Mouse (Mus musculus) brown adipose tissue, adult 24 weeks (tissue): ENCODE measurements around the gene Gamt. TPM values are rescaled to one million over a fixed set of nuclear protein-coding genes. Genes with fewer than 3 reads are reported as not detected.
A peak's percentile ranks its signal among the peaks of the same experiment; 100 is the strongest.
"Not testable (repeated sequence)": the region's sequence is repeated elsewhere in the genome, so short reads cannot be mapped to it uniquely, and the experiment has no call there.

Experiments used
- H3K27ac ChIP-seq: fragments of 200-500 bp; replicated peaks from 2 replicates; pipeline ENCODE4 v1.5.1; 2012; ENCODE audit warnings: low read depth, mild to moderate bottlenecking, low read length
- H3K4me1 ChIP-seq: fragments of 200-500 bp; 2 replicates; pipeline ENCODE4 v1.6.1; 2012; ENCODE audit warnings: low read length, mixed read lengths; ENCODE audit not compliant: control insufficient read depth, insufficient read depth, insufficient read length
- H3K4me3 ChIP-seq: fragments of 200-500 bp; 2 replicates; pipeline ENCODE4 v1.5.1; 2012; ENCODE audit warnings: low read depth, mild to moderate bottlenecking, low read length, moderate library complexity; ENCODE audit not compliant: insufficient read depth
- polyA plus RNA-seq: library from polyadenylated mRNA; stranded (reverse); fragments of >200 nt; gene quantifications from 2 replicates; pipeline ENCODE4 v1.2.4, GENCODE M21; 2012; ENCODE audit not compliant: missing spikeins, insufficient read depth, insufficient read length

Gamt gene
- polyA plus RNA-seq, 1 experiment: 10.5 TPM

DNA sequence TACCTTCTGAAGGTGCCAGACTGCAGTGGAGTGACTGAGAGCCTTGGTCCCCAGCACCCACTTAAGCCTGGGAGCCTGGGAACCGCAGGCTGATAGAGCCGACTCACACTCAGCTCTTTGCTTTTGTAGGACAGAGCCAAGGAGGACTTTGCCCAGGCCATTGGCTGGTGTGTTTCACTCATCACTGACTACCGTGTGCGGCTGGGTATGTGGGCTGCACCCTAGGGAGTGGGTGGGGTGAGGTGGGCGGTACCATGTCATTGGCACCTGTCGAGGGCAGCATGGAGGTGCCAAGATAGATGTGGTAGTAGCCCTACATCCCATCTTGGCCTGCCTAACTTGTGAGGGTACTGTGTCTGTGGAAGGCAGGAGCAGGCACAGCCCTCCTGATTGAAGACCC is 21.0 kb downstream of the Gamt start:
- no peak overlapping the region for H3K27ac ChIP-seq
- H3K4me1 ChIP-seq: no peaks in the 10 kb centered on the region
- H3K4me3 ChIP-seq: no peak overlapping the region

DNA sequence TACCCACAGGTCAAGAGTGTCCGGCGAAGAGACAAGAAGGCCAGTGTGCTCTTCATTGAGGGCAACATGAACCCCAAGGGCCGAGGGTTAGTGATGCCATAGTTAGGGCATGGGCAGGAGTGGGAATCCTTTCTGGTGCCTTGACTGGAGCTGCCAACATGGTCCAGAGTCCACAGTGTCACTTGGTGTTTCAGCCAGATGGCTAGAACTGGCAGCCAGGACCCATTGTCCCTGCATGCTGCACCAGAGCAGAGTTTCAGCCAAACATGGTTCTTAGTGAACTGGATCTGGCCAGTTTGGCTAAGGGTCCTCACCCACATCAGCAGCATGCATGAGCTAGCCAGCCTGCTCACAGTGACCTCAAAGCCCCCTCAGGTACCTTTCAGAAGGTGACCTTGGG is 22.5 kb downstream of the Gamt start:
- no peaks in the 10 kb centered on the region for H3K4me1 ChIP-seq
- no peak overlapping the region for H3K4me3 ChIP-seq
- H3K27ac ChIP-seq: no peak overlapping the region

DNA sequence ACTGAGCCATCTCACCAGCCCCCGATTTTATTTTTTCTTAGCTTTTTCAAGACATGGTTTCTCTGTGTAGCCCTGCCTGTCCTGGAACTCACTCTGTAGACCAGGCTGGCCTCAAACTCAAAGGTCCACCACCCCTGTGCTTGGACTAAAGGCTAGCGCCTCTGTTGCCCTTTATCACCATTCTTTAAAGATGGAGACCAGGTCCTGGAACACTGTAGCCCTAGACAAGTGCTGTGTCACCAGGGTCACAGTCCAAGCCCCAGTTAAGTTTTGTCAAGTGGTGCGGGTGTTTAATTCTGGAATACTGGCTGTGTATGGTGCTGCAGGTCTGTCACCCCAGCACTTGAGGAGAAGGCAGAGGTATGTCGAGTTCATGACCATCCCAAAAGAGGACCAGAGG is 23.8 kb downstream of the Gamt start:
- Histone ChIP-seq H3K4me1 (no peaks in the 10 kb centered on the region; the same call in 1 of the 2 replicates), H3K27ac (no peak overlapping the region)

DNA sequence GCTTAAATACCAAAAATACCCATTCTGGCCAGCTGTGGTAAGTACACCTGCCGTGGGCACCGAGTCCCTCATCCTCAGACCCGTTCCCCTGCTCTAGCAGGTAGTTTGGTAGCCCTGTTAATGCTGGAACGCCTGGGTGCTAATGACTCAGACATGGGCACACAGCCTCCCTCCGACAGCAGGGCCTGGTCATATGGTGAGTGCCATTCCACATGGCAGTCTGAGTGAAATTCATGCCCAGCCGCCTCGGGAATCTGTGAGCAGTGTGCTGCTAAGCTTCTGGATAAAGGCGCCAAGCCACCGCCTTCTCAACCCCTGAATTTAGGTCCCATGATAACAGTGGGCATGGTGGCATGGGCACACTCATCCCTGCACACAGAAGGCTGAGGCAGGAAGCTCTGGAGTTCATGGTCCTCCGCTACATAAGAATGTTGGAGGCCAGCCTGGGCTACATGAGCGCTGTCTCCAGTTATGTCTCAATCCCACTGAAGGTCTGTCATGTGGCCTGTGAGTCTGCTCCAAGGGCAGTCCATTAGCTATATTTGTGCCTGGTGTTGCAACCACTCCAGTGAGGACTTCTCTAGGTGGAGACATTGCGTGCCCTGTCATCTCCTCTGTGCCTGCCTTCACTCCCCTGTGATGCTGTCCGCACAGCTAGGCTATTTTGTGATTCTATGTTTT is 24.5 kb downstream of the Gamt start:
- Histone ChIP-seq H3K4me1 (no peaks in the 10 kb centered on the region; the same call in 1 of the 2 replicates), H3K27ac (no peak overlapping the region), H3K4me3 (no peak overlapping the region)

More for the DNA sequence above, 23.8 kb downstream of the Gamt start:
- no peak overlapping the region for H3K4me3 ChIP-seq

DNA sequence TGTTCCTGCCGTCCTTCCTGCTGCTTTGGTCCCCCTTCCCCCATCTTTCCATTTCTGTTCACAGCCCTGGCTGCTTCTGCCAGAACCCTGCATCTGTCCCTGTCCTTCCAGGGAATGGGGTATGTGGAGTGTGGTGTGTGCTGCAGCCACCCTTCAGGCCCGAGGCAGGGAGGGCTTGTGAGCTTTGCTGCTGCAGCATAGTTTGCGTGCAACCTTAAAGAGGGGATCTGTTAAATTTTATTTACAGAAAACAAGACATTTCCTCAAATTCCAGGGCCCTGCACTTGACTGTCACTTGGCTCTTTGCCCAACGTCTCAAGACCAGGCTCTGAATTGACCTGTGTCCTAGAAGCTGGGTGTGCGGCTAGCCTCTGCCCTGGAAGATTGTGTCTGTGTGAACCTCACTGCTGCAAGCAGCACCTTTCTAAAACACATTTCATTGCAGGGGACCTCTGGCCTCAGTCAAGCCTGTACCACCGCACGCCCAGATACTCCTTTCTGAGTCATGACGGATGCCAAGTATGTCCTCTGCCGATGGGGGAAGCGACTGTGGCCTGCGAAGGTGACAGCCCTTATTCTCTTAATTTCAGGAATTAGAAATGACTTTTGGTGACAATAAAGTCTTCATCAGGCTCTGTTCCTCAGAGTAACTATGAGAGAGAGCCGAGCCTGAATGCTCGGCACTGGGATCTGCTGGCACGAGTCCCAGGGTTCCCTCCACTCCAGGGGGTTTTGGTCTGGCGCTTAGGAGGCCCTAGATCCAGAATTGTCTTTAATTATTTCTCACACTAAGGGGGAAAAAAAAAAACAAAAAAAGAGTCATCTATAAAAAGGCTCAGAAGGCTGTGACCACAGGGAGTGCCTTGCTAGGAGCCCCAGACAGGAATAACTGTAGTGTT is 32.7 kb downstream of the Gamt start:
- H3K4me3 ChIP-seq: peak overlapping the region; percentile 36
- peak overlapping the region; percentile 57 for H3K27ac ChIP-seq
- peaks cover 15% of the 10 kb centered on the region for H3K4me1 ChIP-seq

DNA sequence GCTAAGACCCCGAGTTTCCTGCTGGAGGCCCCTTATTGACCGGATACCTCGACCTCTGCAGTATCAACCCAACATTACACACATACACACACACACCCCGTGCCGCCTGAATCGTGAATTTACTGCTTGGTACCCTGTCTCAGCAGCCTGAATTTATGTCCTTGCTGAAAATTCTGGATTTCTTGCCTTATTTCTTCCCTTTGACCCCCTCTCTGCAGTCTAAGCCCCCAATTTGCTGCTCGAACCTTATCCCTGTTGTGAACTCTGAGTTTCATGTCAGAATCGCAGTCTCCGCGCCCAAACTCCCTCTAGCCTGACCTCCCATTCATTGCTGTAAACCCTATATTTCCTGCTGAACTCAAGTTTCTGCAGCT is 33.7 kb downstream of the Gamt start:
- Histone ChIP-seq H3K4me3 (peak overlapping the region; percentile 63), H3K27ac (peak overlapping the region; percentile 1; the same call in 1 of the 2 replicates), H3K4me1 (peaks cover 15% of the 10 kb centered on the region)

DNA sequence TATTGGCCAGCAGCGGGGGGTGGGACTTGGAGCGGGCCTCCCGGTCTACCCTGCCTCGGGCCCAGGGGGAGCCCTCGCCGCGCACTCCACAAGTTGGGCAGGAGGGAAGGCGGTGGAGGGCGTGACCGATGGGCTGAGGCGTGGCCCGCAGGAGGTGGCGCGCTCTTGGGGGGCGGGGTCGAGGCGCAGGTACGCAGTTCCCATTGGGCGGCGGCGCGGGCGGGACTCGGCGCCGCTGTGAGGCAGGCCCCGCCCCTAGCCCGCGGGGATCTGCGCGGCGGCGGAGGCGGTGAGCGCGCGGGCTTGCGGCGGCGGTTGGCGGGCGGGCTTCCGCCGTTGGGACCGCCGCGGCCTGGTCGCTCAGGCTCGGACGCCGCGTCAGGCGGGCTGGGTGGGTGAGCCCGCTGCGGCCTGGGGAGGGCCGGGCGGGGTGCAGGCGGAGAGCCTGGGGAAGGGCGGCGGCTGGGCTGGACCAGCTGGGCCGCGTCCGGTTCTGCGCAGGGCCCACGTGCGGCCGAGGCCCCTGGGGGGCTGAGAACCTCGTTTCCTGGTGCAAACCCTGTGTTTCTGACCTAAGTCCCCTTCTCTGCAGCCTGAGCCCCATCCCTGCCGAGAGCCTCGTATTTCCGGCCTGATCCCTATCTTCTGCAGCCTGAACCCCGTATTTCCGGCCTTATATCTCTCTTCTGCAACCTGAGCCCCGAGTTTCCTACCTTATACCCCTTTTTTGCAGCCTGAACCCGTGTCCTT is 34.2 kb downstream of the Gamt start, which contains the start of gene Mum1:
Gene Mum1 (plus strand): TSS at position 19 of the 750 bp plus-strand sequence.
- H3K4me3 ChIP-seq: peak within 1 kb of the TSS; percentile 63
- peaks cover 15% of the 10 kb centered on the region for H3K4me1 ChIP-seq

DNA sequence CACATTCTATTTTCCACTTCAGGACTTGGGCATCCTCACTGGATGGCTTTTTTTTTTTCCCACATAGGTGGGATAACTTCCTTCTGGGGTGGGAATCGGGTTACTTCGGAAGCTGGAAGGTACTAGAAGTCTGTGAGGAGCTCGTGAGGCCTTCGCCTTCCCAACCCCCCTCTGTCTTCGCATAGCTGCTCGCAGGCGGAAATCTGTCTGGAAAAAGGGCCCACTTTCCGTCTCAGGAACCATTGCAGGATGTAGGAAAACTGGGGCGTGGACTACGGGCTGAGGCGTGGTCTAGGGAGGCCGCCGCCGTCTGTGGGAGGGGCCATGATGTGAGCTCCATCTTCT is 34.8 kb downstream of the Gamt start:
- peak overlapping the region; percentile 37 for H3K4me3 ChIP-seq
- H3K4me1 ChIP-seq: peaks cover 15% of the 10 kb centered on the region
- peak overlapping the region; percentile 82 for H3K27ac ChIP-seq

More for the DNA sequence above, 34.2 kb downstream of the Gamt start, which contains the start of gene Mum1:
- H3K27ac ChIP-seq: peak within 1 kb of the TSS; percentile 82

DNA sequence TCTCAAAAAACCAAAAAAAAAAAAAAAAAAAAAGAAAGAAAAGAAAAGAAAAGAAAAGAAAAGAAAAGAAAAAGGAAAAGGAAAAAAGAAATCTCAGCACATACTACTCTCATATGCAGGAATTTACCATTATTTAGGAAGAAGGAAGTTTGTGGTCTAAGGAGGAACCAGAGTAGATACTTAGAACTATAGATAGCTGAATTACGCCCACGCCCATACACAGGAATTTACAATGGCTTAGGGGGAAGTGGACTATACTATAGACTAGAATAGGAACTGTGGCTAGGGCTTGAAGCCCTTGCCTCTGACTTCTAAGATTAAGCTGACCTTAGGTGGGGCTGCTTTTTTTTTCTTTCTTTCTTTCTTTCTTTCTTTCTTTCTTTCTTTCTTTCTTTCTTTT is 37.7 kb downstream of the Gamt start:
- H3K27ac ChIP-seq, H3K4me3 ChIP-seq: not testable (repeated sequence)
- peaks cover 12% of the 10 kb centered on the region for H3K4me1 ChIP-seq

DNA sequence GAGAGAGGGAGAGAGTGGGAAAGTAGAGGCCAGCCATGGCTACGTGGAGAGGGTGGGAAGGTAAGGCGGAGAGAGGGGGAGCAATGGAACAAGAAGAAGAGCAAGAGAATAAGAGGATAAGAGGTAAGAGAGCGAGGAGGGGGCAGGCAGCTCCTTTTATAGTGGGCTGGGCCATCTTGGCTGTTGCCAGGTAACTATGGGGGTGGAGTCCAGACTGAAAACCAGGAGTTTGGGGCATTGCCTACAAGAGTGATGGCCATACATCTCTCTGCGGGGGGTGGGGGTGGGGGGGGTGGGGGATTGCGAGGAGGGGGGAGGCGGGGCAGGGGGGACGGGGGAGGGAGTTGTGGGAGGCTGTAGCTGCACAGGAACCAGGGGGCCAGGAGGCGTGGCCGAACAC is 40.1 kb downstream of the Gamt start:
- Histone ChIP-seq H3K27ac (no peak overlapping the region), H3K4me3 (no peak overlapping the region), H3K4me1 (peaks cover 2% of the 10 kb centered on the region; the same call in 1 of the 2 replicates)

DNA sequence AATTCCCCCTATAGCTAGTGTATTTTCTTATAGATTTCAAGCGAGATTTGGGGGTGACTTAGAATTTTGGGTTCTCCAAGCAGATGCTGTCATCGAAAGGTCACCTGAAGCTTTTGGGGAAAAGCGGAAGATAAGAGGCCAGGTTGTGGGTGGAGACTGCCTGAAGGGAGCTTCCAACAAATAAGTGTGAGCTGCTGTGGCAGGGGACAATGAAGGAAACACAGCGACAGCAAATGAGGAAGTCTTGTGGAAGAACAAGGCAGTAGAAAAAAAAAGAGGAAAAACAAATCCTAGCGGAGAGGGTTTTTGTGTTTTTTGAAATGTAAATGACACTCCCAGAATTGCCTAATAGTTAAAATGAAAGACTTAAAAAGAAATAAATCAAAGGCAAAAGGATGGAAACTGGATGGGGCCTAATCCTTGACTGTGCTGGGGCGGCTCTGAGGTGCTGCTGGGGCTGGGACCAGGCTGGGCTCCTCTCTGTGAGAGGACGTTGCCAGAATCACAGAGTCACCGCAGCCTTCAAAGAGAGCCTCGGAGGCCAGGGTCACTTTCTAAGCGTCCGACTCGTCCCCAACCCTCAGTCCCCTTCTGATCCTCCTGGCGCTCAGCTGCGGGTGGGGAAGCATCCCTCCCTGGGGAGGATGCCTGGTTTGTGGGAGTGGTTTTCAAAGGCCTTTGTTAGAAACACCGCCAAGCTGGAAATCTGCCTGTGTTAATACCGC is 45.6 kb downstream of the Gamt start:
- no peaks in the 10 kb centered on the region for H3K4me1 ChIP-seq
- H3K27ac ChIP-seq: no peak overlapping the region
- H3K4me3 ChIP-seq: no peak overlapping the region

DNA sequence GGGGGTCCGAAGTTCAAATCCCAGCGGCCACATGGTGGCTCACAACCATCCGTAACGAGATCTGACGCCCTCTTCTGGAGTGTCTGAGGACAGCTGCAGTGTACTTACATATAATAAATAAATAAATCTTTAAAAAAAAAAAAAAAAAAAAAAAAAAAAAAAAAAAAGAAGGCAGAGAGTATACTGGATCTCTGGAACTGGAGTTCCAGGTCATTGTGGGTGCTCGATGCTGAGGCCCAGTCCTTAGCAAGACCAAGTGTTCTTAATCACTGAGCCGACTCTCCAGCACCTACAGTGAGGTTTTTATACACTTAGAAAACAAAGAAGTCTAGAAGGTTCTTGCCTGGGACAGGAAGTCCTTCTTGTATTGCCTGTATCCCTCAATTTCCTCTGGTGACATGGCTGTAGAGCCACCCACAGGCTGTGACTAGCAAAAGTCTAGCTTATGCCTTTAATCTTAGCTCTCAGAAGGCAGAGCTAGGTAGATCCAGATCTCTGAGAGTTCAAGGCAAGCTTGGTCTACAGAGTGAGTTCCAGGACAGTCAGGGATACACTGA is 49.2 kb downstream of the Gamt start:
- H3K27ac ChIP-seq, H3K4me1 ChIP-seq, H3K4me3 ChIP-seq: not testable (repeated sequence)

DNA sequence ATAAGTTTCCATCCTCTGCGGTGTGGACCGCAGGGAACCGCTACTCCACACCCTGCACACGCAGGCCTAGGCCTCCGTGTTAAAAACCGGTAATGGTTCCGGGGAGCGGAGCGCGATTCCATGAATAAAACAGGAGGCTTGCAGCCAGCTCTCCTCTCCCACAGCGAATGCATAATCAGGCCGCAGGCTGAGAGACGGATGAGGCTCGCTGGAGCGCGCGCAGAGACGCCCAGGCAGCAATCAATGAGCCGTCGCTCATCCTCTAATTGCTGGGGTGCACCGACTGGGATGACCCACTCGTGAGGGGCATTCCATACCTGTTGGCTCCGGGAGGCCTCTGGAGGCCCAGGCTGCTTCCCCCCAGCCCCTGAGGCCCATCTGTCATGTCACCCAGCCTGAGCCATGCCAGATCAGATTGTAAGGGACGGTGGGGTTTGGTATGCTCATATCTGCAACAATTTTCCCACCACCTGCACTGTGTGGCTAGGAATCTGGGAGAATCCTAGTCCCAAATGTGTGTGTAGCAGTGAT is 51.9 kb downstream of the Gamt start:
- H3K4me1 ChIP-seq: no peaks in the 10 kb centered on the region
- no peak overlapping the region for H3K27ac ChIP-seq
- no peak overlapping the region for H3K4me3 ChIP-seq

DNA sequence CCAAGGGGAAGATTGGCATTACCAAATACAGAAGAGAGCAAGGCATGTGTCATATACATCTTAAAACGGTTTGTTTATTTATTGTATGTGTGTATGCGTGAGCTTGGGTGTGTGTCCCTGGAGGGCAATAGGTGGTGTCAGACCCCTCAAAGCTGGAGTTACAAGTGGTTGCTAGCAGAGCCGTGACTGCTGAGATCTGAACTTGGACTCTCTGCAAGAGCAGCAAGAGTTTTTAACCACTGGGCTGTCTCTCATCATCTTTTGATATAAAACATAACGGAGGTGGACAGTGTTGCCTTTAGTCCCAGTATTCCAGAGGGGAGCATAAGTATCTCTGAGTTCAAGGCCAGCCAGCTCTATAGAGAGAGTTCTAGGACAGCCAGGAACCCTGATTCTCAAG is 52.6 kb downstream of the Gamt start:
- no peak overlapping the region for H3K27ac ChIP-seq
- H3K4me3 ChIP-seq: no peak overlapping the region
- H3K4me1 ChIP-seq: no peaks in the 10 kb centered on the region
